Mouse (Mus musculus) forebrain, embryonic 13.5 days (tissue): ENCODE measurements at regions not wholly inside any gene's neighbourhood (a gene's known extent, or its start where the extent isn't known, plus 50 kb on each side); places are given as distances from the start of the nearest gene placed in this dataset.
A peak's percentile ranks its signal among the peaks of the same experiment; 100 is the strongest.

ENCODE experiments used
- ATAC-seq: fragments of 200-750 bp; cut with Nextera tagmentation; 2 replicates; pipeline ENCODE4 v1.8.0; 2017
- H3K27ac ChIP-seq: fragments of 300-500 bp; sonication (generic); 2 replicates; pipeline ENCODE4 v1.5.1; 2015; ENCODE audit warnings: inconsistent platforms, mild to moderate bottlenecking, moderate library complexity
- H3K27me3 ChIP-seq: fragments of 300-500 bp; sonication (generic); 2 replicates; pipeline ENCODE4 v1.6.1; 2015; ENCODE audit warnings: mild to moderate bottlenecking, inconsistent platforms
- H3K36me3 ChIP-seq: fragments of 300-500 bp; sonication (generic); 2 replicates; pipeline ENCODE4 v1.6.1; 2015; ENCODE audit warnings: mild to moderate bottlenecking, inconsistent platforms; ENCODE audit not compliant: poor library complexity, severe bottlenecking
- H3K4me1 ChIP-seq: fragments of 300-500 bp; sonication (generic); 2 replicates; pipeline ENCODE4 v1.6.1; 2015; ENCODE audit warnings: inconsistent platforms
- H3K4me2 ChIP-seq: fragments of 300-500 bp; sonication (generic); 2 replicates; pipeline ENCODE4 v1.6.1; 2015; ENCODE audit warnings: inconsistent platforms, mild to moderate bottlenecking, moderate library complexity
- H3K4me3 ChIP-seq: fragments of 300-500 bp; sonication (generic); 2 replicates; pipeline ENCODE4 v1.5.1; 2015; ENCODE audit warnings: mild to moderate bottlenecking, inconsistent platforms
- H3K9ac ChIP-seq: fragments of 300-500 bp; sonication (generic); 2 replicates; pipeline ENCODE4 v1.6.1; 2015; ENCODE audit warnings: mild to moderate bottlenecking, inconsistent platforms
- H3K9me3 ChIP-seq: fragments of 300-500 bp; sonication (generic); replicated peaks from 2 replicates; pipeline ENCODE4 v1.6.1; 2016; ENCODE audit warnings: inconsistent platforms
- WGBS: fragments of 180-500 bp; shearing (Covaris S2); methylation state at CpG from one replicate; pipeline ENCODE4 v1.1.7; 2015; 5-methylcytosine and 5-hydroxymethylcytosine counted together

DNA sequence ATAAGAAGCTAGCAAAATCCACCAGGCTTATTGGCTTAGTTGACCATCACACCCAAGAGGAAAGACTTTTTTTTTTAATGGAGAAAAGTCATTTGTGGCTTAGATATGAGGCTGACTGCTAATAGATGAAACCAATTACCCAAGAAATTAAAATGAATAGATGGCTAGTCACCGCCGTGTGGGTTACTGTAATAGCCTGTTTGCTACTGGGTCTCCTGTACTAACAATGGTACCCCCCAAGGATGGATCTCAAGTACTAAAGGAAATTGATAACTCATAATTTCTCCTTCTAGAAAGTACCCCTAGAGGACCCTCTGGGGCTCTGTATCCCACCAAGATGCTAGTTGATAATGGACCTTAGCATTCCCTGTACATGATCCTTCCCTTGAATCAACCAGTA, 251.1 kb upstream of the Slc24a5 start:
- no peak overlapping the region for H3K4me3 ChIP-seq
- no peak for ATAC-seq
- peaks cover 8% of the 10 kb centered on the region; the same call in 1 of the 2 replicates for H3K4me1 ChIP-seq
- H3K36me3 ChIP-seq, result no peaks in the 10 kb centered on the region
- H3K9ac ChIP-seq, result no peak overlapping the region
- no peaks in the 10 kb centered on the region for H3K27me3 ChIP-seq
- no peaks in the 10 kb centered on the region for H3K9me3 ChIP-seq
- no peak overlapping the region for H3K4me2 ChIP-seq
- no peak overlapping the region for H3K27ac ChIP-seq
- 92% methylated on average over 2 of the region's 2 CpGs for WGBS

DNA sequence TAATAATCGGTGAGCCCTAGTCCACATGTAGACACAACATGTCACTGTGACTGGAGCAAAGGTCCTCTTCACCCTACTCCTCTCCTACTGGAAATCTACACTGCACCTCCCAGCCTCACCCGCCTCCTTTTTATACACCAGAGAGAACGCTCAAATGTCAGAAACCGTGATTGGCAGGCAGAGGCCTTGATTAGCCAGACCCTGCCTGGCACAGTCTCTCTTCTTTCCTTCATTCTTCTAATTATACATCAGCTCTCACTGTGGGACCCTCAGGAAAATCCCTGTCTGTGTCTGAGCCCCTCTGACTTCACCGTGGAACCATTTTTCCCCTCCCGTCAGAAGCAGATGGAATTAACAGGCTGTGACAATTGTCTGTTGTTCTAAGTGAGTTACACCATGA, 248.1 kb upstream of the Slc24a5 start:
- H3K9ac ChIP-seq, result no peak overlapping the region
- H3K27me3 ChIP-seq, result no peaks in the 10 kb centered on the region
- H3K27ac ChIP-seq, result no peak overlapping the region
- H3K36me3 ChIP-seq, result no peaks in the 10 kb centered on the region
- no peaks in the 10 kb centered on the region for H3K9me3 ChIP-seq
- no peak overlapping the region for H3K4me2 ChIP-seq
- ATAC-seq, result peak; percentile 63
- 57% methylated on average over 6 of the region's 6 CpGs for WGBS
- peaks cover 8% of the 10 kb centered on the region; the same call in 1 of the 2 replicates for H3K4me1 ChIP-seq
- no peak overlapping the region for H3K4me3 ChIP-seq

DNA sequence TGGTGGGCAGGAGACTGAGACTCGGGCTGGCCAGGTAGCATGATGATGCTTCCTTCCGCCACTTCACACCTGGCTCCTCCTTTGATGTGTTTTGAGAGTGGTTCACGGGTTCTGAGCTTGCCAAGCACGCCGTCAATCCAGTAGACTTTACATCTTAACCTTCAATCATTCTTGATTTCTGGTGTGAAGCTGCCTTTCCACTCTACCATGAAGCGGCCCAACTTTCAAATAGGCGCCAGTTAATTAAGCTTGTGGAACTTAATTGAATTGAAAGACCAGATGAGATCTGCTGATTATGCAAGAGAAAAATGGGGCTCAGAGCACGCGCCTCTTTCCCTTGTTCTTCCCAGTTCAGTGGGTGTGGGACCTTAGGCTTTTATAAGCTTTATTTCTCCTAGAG, 247.1 kb upstream of the Slc24a5 start:
- 70% methylated on average over 9 of the region's 9 CpGs for WGBS
- no peaks in the 10 kb centered on the region for H3K27me3 ChIP-seq
- H3K36me3 ChIP-seq, result no peaks in the 10 kb centered on the region
- peaks cover 8% of the 10 kb centered on the region; the same call in 1 of the 2 replicates for H3K4me1 ChIP-seq
- no peak overlapping the region for H3K9ac ChIP-seq
- no peaks in the 10 kb centered on the region for H3K9me3 ChIP-seq
- no peak overlapping the region for H3K4me3 ChIP-seq
- H3K4me2 ChIP-seq, result no peak overlapping the region
- no peak for ATAC-seq
- H3K27ac ChIP-seq, result 0 out of 2 replicates have a peak overlapping the region, but pooled peaks have one; percentile 5

DNA sequence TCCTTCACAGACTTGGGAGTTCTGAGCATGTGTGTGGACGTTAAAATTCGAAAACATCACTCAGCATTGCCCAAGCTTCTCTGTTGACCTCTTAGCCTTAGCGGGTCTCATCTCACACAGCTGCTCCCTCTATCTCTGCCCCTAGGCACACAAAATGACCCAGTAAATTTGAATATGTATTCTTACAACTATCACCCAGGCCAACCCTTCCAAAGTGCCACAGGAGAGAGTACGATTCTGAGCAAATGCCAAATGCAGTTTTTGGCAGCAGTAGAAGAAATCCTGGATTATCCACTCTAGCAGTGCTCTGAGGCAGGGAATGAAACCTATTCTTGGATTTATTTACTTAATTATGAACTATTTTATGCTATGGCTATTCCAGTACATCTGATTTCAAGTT, 246.6 kb upstream of the Slc24a5 start:
- ATAC-seq, result no peak

DNA sequence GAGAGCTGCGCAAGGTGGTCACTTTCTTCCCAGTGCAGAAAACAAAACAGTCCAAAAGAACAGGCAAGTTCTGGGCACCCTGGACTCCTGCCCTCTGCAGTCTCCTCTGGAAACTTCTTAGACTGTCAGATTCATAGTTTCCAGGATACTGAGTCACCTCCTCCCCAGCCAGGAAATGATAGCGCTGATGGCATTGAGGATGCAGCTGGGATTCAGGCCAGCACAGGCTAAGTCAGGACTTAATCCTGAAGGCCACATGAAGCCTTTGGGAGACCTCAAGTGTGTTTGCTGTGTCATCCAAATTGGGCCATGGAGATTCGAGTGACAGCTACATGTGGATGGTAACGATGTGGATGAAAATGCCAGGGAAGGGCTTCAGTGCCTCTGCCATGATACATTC, 219.1 kb upstream of the Slc24a5 start:
- Histone ChIP-seq H3K9me3 (no peaks in the 10 kb centered on the region), H3K27ac (no peak overlapping the region), H3K4me2 (no peak overlapping the region), H3K4me3 (no peak overlapping the region), H3K9ac (no peak overlapping the region), H3K27me3 (no peaks in the 10 kb centered on the region), H3K36me3 (no peaks in the 10 kb centered on the region), H3K4me1 (no peaks in the 10 kb centered on the region)
- 87% methylated on average over 4 of the region's 4 CpGs for WGBS
- ATAC-seq, result no peak

More for the DNA sequence above, 246.6 kb upstream of the Slc24a5 start:
- no peak overlapping the region for H3K27ac ChIP-seq
- H3K4me3 ChIP-seq, result no peak overlapping the region
- H3K36me3 ChIP-seq, result no peaks in the 10 kb centered on the region
- peaks cover 8% of the 10 kb centered on the region; the same call in 1 of the 2 replicates for H3K4me1 ChIP-seq
- H3K27me3 ChIP-seq, result no peaks in the 10 kb centered on the region
- H3K9me3 ChIP-seq, result no peaks in the 10 kb centered on the region
- H3K9ac ChIP-seq, result no peak overlapping the region
- WGBS, result 87% methylated on average over 4 of the region's 4 CpGs
- no peak overlapping the region for H3K4me2 ChIP-seq

DNA sequence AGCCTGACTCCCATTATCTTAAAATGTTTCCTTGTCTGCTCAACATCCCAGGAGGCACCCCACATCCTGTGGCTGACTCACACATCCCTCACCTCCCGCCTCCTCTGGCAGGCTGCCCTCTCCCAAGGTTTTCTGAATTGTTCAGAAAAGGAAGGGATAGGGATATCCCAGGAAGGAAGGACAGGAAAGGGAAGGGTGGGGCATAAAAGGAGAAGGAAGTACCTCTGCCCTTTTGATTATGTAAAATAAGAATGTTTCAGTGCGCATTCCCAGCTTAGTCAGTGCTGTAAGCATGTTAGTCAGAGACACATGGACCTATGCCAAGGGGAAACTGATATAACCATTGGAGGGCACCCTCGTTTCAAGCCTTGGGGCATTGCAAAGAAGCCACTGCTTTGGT, 209.4 kb upstream of the Slc24a5 start:
- H3K27ac ChIP-seq, result no peak overlapping the region
- 88% methylated on average over 3 of the region's 3 CpGs for WGBS
- H3K27me3 ChIP-seq, result no peaks in the 10 kb centered on the region
- no peak overlapping the region for H3K4me3 ChIP-seq
- no peak overlapping the region for H3K4me2 ChIP-seq
- H3K9me3 ChIP-seq, result no peaks in the 10 kb centered on the region
- ATAC-seq, result no peak
- no peak overlapping the region for H3K9ac ChIP-seq
- H3K36me3 ChIP-seq, result no peaks in the 10 kb centered on the region
- no peaks in the 10 kb centered on the region for H3K4me1 ChIP-seq

DNA sequence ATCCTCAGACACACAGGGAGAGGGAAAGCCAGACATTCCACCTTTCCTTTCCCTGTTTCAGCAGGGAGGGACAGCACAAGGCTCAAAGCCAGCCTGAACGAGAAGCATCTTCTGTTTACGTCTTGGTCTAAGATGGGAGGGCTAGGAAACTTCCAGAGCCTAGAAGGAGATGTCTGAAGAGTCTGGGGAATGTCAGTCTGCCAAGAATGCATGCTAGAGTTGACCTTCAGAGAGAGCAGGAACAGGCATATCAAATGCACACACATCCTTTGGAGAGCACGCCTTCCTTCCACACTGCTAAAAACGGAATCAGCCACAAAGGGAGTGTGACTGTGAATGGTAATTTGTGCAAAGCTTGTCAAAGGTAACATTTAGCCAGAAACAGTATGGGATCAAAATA, 179.7 kb upstream of the Slc24a5 start:
- no peak for ATAC-seq
- Histone ChIP-seq H3K36me3 (no peaks in the 10 kb centered on the region), H3K4me2 (no peak overlapping the region), H3K27me3 (no peaks in the 10 kb centered on the region), H3K9me3 (no peaks in the 10 kb centered on the region), H3K4me1 (no peaks in the 10 kb centered on the region), H3K9ac (no peak overlapping the region), H3K4me3 (no peak overlapping the region), H3K27ac (no peak overlapping the region)
- 44% methylated on average over 4 of the region's 4 CpGs for WGBS

DNA sequence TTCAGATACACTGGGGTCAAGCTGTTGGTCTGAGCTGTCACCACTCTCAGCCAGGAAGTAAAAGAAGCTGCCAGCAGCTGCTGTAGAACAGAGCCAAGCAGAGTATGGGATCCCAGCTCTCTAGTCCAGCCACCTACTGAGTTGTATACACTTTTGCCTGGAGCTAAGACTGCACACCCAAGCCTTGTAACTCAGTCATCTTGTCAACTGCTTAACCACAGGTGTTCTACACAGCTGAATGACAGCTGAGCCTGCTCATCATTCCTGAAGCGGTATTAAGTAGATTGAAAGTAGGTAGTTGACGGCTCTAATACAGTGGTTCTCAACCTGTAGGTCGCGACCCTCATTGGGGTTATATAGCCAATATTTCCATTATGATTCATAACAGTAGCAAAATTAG, 172.9 kb upstream of the Slc24a5 start:
- Histone ChIP-seq H3K36me3 (no peaks in the 10 kb centered on the region), H3K27ac (no peak overlapping the region), H3K9me3 (no peaks in the 10 kb centered on the region), H3K4me3 (no peak overlapping the region), H3K27me3 (no peaks in the 10 kb centered on the region), H3K9ac (no peak overlapping the region), H3K4me1 (no peaks in the 10 kb centered on the region), H3K4me2 (no peak overlapping the region)
- WGBS, result 94% methylated on average over 4 of the region's 4 CpGs
- ATAC-seq, result no peak

DNA sequence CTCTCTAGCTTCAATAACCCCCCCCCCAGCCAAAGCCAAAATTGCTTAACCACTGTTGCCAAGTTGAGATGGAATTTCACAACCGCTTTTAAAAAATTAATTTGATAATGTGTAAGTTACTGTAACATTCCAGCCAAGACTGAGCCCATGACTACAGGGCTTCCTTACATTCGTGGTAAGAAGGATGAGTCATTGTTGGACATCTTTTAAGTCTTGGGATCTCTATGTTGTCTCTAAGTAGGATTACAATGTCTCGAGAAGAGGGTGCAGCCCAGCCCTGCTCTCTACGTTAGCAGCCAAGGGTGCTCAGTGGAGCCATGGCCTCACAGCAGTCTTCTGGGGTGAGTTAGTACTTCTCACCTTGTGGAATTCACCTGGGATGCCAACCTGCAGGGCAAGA, 164.4 kb upstream of the Slc24a5 start:
- Histone ChIP-seq H3K36me3 (no peaks in the 10 kb centered on the region), H3K4me1 (no peaks in the 10 kb centered on the region), H3K27ac (no peak overlapping the region), H3K9me3 (no peaks in the 10 kb centered on the region), H3K4me3 (no peak overlapping the region), H3K4me2 (no peak overlapping the region), H3K9ac (no peak overlapping the region), H3K27me3 (no peaks in the 10 kb centered on the region)
- ATAC-seq, result no peak
- WGBS, result 89% methylated on average over 4 of the region's 4 CpGs

DNA sequence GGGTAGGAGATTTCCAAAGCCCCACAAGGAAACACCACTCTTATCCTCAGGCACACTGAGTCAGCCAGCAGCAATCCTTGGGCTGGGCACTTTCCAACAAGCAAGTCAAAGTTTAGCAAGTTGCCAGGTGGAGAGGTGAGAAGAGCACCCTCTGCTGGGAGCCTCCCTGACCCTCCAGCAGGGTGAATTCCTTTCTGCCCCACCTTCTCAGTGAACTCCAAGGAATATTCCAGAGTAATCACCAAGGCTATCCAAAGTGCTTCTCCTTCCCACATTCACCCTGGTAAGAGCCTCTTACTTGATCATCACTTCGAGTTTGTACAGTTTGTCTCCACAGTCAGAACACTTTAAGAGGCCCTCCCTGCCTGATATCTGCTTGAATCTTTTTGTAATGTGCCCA, 162.8 kb upstream of the Slc24a5 start:
- Histone ChIP-seq H3K4me2 (no peak overlapping the region), H3K27me3 (no peaks in the 10 kb centered on the region), H3K4me1 (no peaks in the 10 kb centered on the region), H3K9me3 (no peaks in the 10 kb centered on the region), H3K9ac (no peak overlapping the region), H3K36me3 (no peaks in the 10 kb centered on the region), H3K4me3 (no peak overlapping the region), H3K27ac (no peak overlapping the region)
- 93% methylated on average over 1 of the region's 1 CpGs for WGBS
- no peak for ATAC-seq

DNA sequence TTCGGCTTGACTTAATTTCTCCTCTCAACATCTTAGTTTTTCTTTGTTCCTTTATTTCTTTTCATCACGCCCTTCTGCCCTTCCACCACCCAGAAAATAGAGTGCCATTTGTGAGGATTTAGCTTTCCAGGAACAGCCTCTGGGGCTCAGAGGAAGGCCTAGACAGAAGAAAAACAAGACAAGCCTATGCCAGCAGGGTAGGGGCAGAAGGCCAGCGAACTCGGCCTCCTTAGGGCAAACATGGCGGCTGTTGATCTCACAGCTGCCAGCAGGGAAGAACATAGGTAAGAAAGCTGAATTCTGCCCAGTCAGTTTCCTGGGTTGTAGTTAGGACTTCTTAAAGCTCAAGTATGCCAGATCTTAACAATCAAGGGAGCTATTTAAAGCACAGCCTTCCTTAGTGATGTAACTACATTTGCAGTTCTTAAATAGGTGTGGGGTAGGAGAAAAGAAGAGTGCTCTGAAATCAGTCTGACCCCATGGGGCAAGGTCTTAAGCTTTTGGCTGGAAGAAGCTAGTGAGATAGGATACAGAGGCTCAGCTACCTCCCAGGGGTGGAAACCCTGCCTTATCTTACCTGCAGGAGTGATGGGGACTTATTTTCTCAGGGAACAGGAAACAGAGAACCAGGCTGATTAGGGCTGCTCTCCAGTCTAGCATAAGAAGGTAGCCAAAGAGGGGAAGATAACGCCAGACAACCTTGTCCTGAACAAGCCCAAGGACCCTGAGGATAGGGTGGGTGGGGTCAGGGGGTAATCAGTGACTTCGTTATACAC, 148.8 kb upstream of the Slc24a5 start:
- H3K4me2 ChIP-seq, result no peak overlapping the region
- H3K36me3 ChIP-seq, result no peaks in the 10 kb centered on the region
- H3K4me1 ChIP-seq, result 0 out of 2 replicates have a peak, but pooled peaks cover 5% of the 10 kb centered on the region
- H3K27ac ChIP-seq, result no peak overlapping the region
- ATAC-seq, result no peak
- H3K9ac ChIP-seq, result no peak overlapping the region
- 75% methylated on average over 7 of the region's 7 CpGs for WGBS
- no peaks in the 10 kb centered on the region for H3K27me3 ChIP-seq
- no peaks in the 10 kb centered on the region for H3K9me3 ChIP-seq
- no peak overlapping the region for H3K4me3 ChIP-seq

DNA sequence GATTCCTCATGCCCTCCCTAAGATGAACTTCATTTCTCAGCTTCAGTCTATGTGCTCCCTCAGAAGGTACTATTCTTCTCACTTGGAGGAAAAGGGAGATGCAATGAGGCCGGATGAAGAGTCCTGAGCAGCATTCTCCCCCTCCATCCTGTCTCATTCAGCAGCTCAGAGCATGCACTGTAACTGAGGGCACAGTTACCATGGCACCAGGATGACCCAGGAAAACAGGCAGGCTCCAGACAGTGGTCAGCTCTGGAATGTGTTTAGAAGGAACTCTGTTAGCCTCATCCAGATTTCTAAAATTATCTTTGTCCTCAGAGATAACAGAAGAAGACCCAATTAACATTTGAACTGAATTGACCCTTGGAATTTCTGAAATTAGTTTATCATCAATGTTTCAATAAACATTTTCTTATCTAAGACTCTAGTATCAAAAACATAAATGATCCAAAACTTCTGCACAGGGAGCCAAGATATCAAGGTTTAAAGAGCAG, 148.1 kb upstream of the Slc24a5 start:
- Histone ChIP-seq H3K27me3 (no peaks in the 10 kb centered on the region), H3K27ac (no peak overlapping the region), H3K4me2 (no peak overlapping the region), H3K9me3 (no peaks in the 10 kb centered on the region), H3K36me3 (no peaks in the 10 kb centered on the region), H3K4me3 (no peak overlapping the region), H3K9ac (no peak overlapping the region), H3K4me1 (0 out of 2 replicates have a peak, but pooled peaks cover 5% of the 10 kb centered on the region)
- WGBS, result 68% methylated on average over 1 of the region's 1 CpGs
- no peak for ATAC-seq

DNA sequence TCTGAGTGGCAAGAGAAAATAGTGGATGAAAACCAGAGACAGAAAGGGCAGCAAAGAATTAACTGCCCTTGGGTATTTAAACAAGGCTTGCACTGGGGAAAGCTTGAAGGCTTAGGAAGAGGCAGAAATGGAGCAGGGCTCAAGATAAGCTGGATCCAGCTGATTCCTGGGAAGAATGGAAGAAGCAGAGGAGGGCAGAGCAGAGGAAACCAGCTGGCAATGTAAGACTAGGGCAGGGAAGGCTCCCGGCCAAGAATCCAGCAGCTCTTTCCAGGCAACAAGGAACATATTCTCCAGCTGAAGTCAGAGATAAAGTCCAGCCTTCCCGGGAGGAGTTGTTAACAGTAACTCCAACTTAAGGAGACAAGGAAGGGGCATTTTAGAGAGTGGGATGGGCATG, 147.7 kb upstream of the Slc24a5 start:
- Histone ChIP-seq H3K36me3 (no peaks in the 10 kb centered on the region), H3K4me2 (no peak overlapping the region), H3K4me1 (0 out of 2 replicates have a peak, but pooled peaks cover 5% of the 10 kb centered on the region), H3K4me3 (no peak overlapping the region), H3K9ac (no peak overlapping the region), H3K9me3 (no peaks in the 10 kb centered on the region), H3K27me3 (no peaks in the 10 kb centered on the region), H3K27ac (no peak overlapping the region)
- 94% methylated on average over 2 of the region's 2 CpGs for WGBS
- no peak for ATAC-seq
